Mouse (Mus musculus) monocyte, adult 59 days (primary cell): ENCODE results near the gene Brix1. TPM values are rescaled to one million over a fixed set of nuclear protein-coding genes. Genes with fewer than 3 reads are reported as not detected.

Source experiments
- total RNA-seq, 2 experiments: library from RNA; stranded (reverse); gene quantifications; one replicate each; pipeline ENCODE4 v1.2.4; 2023

The Brix1 gene
- 10 to 100 TPM; 19.3 to 21.6 TPM for total RNA-seq

DNA sequence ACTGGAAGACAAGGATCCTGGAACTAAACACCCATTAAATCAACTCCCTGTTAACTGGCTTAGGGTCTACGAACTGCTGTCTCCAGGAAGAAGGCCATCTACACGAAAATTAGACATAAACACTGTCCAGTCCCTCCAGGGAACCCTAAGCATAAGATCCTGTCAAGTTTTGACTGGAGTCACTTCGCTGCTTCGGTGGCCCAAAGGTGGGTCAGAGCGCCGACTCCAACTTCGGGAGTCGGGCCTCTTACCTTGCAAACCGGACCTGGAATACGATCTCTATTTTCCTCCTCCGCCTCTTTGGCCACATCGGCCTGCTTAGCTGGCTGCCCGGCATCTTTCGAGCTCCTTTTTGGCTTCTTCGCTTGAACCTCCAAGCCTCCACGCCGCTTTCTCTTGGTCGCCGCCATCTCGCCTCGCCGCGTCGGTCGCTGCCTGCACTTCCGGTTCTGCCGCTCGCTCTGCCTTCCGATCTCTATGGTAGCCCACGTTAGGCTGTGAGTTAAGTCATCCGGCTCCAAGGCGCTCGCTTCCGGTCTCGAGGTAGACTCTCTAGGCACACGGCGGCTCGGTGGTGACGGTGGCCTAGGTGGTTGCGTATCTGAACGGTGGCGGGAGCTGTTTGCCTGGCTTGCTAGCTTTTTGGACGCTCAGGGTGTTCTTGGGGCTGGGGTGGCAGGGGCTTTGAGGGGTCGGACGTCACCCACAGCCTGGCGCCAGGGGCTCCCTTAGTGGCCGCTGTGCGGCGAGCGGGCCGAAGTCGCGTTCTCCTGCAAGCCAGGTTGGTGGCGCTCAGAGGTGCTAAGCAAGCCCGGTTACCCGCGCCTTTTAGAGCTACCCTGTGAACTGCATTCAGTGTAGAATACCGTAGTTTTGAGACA lies at the start of gene Brix1, which contains the start of gene Rad1:
Brix1 (minus strand) TSS at position 464 of the 881 bp plus-strand sequence.
Rad1 (plus strand) TSS at position 535 of the 881 bp plus-strand sequence.

GRCm38 (mm10) chr15:10470151-10470831 lies 15.5 kb downstream of the Brix1 start, which contains the start of gene Dnajc21:
Gene Dnajc21, minus strand, starts transcription at chr15:10470516.

Other genes with a start within 250 kb of the Brix1 start
- gene Gm21973, start 160.6 kb downstream of the Brix1 start, total RNA-seq: not detected
- not detected for gene Agxt2, start 127.4 kb downstream of the Brix1 start, total RNA-seq
- gene Dnajc21, start 15.4 kb downstream of the Brix1 start, total RNA-seq: 10 to 100 TPM; 20.3 to 25.6 TPM
- gene Rad1, start 71 bp upstream of the Brix1 start, total RNA-seq: 10 to 100 TPM; 14.3 to 15.8 TPM
- gene Ttc23l, start 72.7 kb upstream of the Brix1 start, total RNA-seq: not detected
- gene Rai14, start 228.7 kb upstream of the Brix1 start, total RNA-seq: 1 to 10 TPM; 2.6 to 3.0 TPM